Mouse (Mus musculus): ENCODE data around the gene Ms4a5.
"Not testable (repeated sequence)": the region's sequence is repeated elsewhere in the genome, so short reads cannot be mapped to it uniquely, and the experiment has no call there.

Ms4a5 gene

DNA sequence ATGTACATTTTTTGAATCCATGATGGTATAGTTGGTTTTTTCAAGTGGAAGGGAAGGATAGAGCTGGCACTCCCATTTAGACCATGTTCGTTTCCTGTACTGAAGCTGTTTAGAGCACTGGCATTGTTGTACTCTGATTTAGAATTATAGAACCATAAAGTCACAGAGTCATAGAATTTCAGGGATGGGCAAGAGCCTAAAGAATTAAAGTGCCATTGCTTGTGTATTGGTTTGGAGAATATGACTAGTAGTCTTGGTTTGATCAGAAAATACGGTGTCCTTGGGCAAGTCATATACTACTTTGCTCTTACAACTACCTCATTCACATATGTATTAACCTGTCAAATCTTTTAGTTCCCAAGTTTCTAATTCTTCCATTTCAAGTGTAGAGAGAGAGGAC lies at the start of gene Ms4a5:
Gene Ms4a5, minus strand, starts transcription at position 101 of the 400 bp plus-strand sequence.
- no peak for DNase-seq (ENCODE audit: low spot score)

DNA sequence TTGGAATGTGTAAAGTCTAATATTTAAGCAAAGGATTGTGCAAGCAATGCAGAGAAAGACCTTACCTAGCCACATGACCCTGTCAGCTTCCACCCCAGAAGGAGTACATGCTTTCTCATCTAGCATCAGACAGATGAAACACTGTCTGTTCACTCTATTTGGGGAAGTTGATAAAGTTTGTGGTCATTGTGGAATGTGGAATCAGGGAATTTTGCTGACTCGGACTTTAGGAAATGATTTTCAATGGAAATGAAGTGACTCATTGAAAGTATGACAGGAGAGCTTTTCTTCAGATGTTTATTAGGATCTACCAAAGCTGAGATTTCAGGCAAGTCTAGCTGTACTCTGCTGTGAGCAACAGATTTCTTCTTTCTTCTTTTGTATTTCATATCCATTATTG lies 37.5 kb upstream of the Ms4a5 start:
- DNase-seq (ENCODE audit: low spot score), result no peak

DNA sequence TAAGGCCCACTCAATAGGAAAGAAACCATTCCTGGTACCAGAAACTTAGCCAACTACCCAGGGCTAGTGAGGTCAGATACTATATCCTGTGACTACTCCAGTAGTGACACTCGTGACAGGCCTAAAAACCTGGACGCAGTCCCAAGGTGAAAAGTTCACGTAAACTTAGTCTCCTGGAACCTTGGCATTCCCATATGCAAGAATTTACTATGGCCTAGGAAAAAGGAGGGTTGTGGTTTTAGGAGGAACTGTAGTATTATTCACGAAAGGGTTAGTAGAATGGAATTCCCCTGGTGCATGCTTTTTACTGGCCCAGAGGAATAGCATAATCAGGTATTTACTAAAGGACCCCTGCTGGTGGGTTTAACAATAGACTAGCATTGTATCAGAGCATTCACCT lies 33.1 kb upstream of the Ms4a5 start:
- no peak for DNase-seq (ENCODE audit: low spot score)

DNA sequence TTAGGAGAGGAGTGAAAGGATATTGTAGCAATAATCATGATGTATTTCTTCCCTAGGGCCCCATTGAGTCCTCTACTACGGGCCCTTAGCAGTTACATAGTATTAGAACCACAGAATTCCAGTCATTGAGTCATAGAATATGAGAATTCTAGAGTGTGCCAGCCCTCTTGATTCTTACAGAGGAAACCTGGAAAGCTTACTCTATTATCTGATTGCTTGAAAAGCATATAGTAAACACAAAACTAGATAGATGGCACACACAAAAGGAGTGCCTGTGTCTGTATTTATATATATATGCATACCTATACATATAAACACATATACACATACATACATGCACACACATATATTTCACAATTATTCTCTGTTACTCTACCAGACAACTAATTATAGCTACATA lies 30.7 kb upstream of the Ms4a5 start, which contains the start of gene Ms4a14:
Gene Ms4a14, minus strand, starts transcription at position 101 of the 400 bp plus-strand sequence.
- no peak for DNase-seq (ENCODE audit: low spot score)

DNA sequence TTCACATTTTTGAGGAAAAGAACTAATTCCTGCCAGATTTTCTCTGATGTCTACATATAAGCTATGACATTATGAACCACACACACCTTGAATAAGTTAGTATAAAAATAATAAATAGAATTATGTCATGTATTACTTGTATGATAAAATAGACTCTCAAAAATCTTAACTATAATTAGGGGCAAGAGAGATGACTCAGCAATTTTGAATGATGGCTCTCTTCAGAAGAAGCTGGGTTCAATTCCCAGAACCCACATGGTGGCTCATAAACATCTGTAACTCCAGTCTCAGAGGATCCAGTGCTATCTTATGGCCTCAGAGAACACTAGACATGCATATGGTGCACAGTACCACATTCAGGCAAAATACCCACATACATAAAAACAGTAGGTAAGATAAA lies 25.2 kb upstream of the Ms4a5 start:
- DNase-seq (ENCODE audit: low spot score), result no peak

DNA sequence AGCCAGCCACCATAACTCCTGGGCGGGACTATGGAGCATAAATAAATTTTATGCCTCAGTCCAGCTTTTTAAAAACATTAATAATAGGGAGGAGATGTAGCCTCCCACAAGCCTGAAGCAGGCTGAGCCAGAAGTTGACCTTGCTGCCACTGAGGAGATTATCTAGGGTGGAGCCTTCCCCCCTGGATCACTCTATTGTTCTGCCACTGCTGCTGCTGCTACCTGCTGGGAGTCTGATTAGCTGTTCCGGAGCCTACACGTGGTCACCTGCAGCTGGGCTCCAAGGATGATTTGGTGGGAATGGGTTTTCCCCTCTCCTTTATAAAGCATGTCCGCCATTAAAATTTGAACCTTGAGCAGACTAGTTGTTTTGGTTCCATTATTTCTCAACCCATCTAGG lies 15.9 kb upstream of the Ms4a5 start:
- not testable (repeated sequence) for DNase-seq (ENCODE audit: low spot score)

DNA sequence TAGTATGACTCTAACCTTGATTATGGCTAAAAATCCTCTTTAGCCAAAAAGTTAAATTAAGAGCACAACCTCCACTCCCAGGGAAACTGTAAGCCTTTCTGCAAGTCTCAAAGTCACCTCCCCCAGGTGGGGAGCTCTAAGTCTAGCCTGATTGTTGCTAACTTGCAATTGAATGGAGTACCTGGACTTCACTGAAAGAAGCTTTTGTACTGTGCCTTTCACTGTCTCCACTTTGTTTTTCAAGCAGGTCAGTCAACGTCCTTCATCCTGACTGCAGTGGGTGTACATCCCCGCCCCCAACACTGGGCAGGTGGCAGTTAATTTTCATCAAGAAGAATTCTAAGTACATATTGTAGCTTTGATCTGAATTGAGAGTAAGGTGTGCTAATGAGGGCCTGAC lies 15.3 kb upstream of the Ms4a5 start:
- DNase-seq (ENCODE audit: low spot score), result no peak

DNA sequence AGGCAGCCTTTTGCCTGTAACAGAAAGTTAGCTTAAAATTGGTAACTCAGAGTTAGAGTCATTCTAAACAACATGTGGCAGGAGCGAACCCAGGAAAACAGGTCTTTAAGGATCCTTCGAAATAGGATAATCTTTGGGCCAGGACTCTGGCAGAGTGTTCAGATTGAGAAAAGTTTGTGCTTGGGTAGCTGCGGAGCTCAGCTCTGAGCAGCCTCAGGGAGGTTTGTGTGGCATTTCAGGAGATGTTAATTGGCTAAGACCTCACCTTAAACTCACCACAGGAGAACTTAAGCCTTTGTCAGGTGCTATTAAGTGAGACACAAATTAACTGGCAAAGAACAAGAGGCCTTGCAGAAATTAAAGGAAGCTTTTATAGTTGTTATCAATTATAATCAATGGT lies 9.9 kb upstream of the Ms4a5 start:
- not testable (repeated sequence) for DNase-seq (ENCODE audit: low spot score)

DNA sequence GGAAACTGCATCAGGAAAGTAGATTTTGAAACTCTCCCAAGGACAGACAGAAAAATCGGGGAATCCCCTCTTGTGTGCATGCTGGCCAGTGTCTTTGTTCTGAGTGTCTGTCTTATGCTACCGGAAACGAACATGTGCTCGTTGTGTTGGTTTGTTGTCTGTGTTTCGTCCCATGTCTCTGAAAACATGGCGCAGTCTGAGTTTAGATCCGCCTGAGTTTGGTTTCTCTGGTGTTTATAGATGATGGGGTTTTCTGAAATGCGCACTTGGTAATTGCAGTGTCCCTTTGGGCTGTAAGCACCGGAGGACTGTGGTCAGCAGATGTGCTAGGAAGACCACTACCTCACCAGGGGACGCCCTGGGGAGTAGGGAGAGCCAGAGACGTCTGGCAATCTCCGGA lies 9.3 kb upstream of the Ms4a5 start:
- no peak for DNase-seq (ENCODE audit: low spot score)

DNA sequence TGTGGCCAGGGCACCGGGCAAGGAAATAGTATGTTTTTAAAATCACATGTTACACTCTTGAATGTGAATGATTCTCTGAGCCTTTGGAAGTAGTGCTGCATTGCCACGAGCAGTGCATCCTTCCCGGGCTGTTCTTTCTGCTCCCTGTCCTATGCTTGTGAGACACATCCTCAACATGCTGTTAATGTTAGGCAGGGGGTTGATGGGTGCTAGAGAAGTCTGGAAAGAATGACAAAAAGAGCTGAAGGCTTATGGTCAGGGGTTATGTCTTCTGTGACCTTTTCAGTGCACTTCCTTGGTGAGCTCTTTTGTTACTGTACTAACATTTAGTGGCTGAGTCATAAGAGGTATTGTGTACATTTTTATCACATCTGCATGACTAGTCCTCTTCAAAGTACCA lies 3.5 kb downstream of the Ms4a5 start:
- no peak for DNase-seq (ENCODE audit: low spot score)

DNA sequence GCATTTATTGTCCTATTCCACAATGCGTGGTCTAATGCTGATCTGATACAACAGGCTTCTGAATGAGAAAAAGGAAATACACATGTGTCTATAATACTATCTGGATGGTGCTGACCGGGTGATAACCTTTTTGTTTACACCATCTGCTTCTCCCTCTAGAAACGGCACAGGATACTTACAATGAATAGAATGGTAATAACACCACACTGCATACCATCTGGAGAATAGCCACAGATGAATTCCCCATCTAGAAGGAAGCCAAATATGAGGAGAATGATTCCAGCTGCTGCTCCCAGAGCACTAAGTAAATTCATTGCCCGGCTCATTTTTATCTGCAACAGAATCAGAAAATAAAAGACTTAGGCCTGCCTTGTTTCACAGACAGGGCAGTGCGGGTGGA lies 7.2 kb downstream of the Ms4a5 start:
- DNase-seq (ENCODE audit: low spot score), result no peak

DNA sequence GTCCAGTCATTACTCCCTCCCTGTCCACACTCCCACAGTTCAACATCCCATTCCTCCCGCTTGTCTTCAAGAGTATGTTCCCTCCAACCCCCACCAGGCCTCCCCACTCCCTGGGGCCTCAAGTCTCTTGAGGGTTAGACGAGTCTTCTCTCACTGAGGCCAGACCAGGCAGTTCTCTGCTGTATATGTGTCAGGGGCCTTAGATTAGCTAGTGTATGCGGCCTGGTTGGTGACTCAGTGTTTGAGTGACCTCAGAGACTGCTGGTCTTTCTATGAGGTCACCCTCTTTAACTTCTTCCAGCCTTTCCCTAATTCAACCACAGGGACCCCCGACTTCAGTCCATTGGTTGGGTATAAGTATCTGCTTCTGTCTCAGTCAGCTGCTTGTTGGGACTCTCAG lies 16.7 kb downstream of the Ms4a5 start:
- DNase-seq (ENCODE audit: low spot score), result no peak

DNA sequence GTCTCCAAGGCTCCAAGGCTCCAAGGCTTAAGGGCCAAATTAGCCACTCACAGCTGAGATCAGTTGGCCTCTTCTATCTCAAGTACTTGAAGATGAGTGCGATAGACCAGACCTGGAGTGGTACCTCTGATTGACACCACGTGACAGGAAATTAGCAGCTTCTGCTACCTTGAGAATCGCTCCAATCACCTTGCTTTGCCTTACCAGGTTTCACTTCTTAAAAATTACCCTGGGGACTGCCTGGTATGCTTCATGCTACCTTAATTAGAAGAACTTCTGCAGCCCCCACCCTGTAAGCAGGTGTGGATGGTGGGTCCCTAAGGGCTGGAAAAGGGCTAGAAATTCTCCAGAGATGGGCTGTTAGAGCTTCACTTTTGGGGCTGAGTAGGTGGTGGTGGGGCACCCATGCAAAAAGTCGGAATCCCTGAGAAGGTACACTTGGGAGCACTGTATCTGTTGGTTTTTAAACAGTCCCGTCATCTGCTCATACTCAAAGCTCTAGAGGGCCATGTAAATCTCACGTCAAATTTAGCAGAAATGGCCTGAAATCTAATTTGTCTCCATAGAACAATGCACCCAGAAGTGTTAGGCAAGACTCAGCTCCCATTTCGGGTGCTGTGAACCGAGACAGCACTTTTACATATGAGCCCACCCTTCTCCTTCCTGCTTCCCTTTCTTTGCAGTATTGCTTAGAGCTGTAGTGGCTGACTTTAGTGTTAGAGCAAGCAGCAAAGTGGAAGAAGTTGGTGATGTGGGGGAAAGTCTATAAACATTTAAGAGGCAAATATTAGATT lies 17.4 kb downstream of the Ms4a5 start, which contains the start of gene Ms4a1:
Gene Ms4a1, minus strand, starts transcription at position 190 of the 794 bp plus-strand sequence.
- no peak for DNase-seq (ENCODE audit: low spot score)

DNA sequence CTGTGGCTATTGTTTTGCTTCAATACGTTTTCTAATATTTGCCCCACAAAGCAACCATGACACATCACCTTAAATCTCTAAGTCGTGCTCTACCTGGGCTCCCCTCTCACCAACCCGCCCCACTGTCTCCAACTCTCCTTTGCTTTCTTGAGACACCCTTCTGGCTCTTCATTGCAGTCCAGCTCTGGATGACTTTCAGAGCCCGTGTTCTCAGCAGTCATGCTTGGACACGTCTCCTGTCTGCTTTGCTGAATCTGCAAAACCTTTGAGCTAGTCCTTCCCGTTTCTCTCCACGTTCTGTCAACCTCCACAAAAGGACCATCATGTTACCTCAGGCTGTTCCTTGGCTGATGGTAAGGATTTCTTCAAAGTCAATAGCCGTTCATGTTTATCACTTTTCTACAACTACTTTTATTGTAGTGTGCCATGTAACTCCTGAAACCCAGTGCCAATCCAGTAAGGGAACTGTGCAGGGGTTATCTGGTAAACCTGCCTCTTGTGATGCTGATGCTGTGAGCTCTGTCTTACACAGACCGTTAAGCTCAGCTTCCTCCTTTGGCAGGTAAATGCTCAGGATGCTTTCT lies 19.0 kb downstream of the Ms4a5 start:
- no peak for DNase-seq (ENCODE audit: low spot score)

DNA sequence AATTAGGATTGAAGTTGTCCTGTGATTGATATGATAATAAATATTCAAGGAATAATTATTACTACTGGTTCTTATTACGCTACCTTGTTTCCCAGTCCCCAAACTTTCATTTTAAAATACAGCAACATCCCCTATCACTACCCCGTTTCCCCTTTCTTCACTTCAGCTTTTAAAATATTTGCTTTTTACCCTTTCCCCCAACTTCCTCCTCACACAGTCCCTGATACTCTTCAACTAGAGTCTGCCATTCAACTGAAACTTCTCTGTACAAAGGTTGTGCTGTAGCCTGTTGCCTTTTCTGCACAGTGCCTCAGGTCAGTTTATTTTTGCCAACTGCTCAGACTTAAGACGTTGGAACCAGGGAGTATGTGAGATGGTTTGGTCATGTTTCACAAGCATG lies 20.1 kb downstream of the Ms4a5 start:
- peak; percentile 3 for DNase-seq (ENCODE audit: low spot score)

DNA sequence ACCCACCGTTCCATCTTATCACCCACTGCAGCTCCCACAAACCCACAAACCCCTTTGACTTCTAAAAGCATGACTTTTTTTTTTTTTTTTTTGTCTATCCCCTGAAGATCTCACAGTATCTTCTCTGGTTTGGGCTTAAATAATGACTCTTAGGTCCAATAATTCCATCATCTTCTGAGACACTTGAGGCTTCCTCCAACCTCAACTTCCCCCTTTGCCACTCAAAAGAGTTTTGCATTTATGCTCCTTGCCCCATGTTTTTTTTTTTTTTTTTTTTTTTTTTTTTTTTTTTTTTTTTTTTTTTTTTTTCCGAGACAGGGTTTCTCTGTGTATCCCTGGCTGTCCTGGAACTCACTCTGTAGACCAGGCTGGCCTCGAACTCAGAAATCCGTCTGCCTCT lies 20.7 kb downstream of the Ms4a5 start:
- DNase-seq (ENCODE audit: low spot score), result not testable (repeated sequence)

DNA sequence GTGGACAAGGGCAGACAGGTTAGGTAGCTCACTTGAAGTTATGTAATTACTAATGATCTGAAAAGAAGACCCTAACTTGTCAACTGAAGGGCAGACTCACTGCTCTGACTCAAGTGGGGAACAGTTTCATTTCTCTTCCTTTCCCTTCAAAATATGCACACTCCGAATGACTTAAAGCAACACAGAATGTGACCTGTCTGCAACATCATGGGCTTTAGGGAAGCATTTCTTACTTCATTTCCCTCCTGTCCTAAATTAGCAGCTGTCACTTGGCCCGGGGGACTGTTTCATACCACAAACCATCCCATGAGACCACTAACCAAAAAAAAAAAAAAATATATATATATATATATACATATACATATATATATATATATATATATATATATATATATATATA lies 22.2 kb downstream of the Ms4a5 start:
- DNase-seq (ENCODE audit: low spot score), result no peak

DNA sequence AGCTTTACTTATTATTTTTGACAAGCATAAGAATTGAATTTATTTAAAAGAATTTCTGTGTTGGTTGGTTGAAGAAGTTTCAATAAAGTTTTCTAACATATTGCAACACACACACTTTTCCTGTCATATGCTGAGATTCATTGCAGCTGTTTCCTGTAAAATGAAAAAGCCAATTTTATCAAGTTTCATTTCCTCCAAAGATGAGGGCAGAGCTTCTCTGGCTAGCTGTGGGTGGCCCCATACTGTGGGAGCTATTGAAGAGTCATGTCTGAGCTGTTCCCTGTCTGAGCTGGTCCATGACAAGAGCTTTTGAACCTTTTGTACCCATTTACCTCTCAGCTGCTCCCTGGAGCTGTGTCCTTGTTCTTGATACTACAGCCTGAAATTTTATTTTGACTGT lies 39.4 kb downstream of the Ms4a5 start:
- no peak for DNase-seq (ENCODE audit: low spot score)

DNA sequence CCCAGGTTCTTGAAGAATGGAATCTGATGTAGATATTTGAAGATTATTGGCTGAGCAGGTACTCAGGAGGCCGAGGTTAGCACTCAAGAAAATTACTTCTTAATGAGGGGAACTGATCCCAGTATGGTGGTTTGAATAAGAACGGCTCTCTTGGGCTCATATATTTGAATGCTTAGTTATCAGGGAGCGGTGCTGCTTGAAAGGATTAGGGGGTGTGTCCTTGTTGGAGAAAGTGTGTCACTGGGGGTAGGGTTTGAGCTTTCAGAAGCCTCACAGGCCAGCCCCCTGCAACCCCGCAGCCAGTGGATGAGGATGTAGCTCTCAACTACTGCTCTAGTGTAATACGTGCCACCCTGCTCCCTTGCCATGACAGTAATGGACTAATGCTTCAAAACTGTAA lies 41.1 kb downstream of the Ms4a5 start:
- DNase-seq (ENCODE audit: low spot score), result no peak

DNA sequence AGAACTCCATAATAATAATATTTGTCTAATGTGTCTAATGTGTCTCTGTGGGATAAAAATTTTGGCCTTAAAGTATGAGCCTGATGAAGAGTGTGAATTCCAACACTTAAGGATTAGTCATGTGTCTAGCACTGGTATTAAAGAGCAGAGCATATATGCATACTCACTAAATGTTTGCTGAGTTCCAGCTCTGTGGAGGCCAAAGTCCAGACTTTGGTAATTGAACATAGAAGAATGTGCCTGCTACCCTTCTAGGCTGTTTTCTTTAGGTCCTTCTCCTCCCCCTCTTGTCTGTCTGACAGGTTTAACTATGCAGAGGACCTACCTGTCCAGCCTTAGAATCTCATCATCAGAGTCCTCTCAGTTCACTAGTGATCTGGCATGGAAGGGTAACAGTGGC lies 47.9 kb downstream of the Ms4a5 start:
- no peak for DNase-seq (ENCODE audit: low spot score)

DNA sequence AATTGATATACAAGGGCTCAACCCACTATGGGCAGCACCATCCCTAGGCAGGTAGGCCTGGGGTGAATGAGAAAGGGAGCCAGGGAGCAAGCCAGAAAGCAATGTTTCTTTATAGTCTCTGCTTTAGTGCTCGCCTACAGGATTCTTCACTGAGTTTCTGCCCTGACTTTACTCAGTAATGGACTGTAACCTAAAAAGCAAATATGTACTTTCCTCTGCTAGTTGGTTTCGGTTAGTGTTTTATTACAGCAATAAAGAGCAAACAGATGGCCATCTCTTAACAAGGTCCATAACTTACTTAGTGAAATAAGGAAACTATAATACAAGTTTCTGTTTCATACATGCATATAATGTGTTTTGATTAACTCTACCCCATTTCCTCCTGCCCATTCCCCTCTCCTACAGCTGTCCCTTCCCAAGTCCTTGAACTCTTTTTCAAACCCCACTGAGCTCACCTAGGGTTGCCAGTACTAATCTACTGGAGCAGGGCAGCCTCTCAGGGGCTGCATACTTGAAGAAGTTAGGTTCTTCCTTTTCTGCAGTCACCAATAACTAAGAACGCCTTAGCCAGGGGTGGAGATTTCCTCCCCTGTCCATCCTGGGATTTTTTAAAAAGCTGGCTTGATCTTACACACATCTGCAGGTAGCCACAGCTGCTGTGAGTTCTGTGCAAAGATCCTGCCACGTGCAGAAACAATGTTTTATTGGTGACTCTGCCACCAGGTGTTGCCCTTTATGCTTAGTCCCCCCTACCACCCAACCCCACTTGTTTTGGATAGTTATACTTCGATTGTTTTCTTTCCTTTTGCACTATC lies 48.5 kb downstream of the Ms4a5 start:
- no peak for DNase-seq (ENCODE audit: low spot score)

DNA sequence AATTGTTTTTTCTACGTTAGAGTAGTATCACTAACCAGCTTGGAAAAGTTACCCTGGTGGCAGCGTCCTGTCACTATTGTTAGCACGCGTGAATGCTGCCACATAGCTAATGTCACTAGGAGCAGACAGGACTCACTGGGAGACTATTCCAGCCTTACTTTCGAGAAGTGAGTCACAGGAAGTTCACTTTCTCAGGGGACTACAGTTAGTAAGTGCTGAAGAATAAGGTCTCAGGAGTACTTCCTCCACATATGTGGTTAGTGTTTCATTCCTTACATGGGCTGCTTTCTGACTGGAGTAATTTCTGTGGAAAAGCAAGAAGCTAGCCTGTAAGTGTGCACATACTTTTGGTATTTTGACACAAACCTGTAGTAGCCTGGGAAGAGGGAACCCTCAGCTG lies 49.4 kb downstream of the Ms4a5 start:
- no peak for DNase-seq (ENCODE audit: low spot score)

DNA sequence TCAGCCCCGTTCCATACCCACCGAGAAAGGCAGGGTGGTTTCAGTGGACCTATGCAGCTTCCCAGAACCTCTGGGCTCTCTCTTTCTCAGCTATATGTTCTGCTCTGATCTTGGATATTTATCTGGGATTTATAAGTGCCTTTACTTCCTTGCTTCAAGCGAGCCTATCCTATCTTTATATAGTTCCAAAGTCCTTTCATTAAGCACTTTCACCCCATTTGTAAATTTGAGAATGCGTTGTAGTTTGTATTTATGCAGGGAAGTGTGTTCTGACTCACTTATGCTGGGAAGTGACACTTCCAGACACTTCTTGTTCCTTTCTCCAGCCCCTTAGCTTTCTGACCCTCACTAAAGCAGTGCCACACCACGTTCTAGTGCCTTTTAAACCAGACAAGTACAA lies 51.3 kb downstream of the Ms4a5 start, which contains the start of gene Ms4a12:
Gene Ms4a12, minus strand, starts transcription at position 101 of the 400 bp plus-strand sequence.
- no peak for DNase-seq (ENCODE audit: low spot score)
